Mouse (Mus musculus) c-Kit-positive CD71-positive TER-119-positive erythroid progenitor cells, embryonic 14.5 days (primary cell): ENCODE results near the gene Frmd8.
A peak's percentile ranks its signal among the peaks of the same experiment; 100 is the strongest.
"Not testable (repeated sequence)": the region's sequence is repeated elsewhere in the genome, so short reads cannot be mapped to it uniquely, and the experiment has no call there.

Source experiments
- DNase-seq: peaks from one replicate; pipeline ENCODE4 v3.0.0-alpha.2; 2013; ENCODE audit warnings: low spot score

The Frmd8 gene

DNA sequence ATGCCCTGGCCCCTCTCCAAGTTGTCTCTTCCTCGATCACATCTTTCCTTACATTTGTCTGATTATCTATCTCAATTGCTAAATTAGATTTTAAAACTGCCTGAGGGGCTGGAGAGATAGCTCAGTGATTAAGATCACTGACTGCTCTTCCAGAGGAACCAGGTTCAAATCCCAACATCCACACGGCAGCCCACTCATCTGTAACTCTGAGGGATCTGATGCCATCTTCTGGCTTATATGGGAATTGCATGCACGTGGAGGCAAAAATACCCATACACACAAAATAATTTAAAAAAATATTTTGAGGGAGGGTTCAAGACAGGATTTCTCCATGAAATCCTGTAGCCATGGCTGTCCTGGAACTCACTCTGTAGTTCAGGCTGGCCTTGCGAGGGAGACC is 10.8 kb upstream of the Frmd8 start:
- DNase-seq, result peak; percentile 44

DNA sequence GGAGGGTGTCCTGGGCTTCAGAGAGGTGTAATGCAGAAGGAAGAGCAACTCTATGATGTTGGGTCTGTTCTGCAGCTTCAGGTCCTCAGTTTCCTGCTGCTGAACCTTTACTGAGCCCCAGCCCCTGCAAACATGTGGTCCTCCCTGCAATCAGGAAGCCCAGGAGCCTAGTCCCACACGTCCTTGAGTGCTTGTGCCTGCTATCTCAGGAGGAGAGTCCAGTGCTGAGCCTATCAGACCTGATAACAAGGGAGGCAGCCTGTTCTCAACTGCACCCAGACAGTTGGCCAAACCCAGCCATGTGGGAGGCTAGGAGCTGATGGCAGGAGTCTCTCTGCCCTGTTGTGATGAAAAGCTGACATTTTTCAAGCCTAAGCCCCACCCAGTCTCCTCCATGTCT is 8.9 kb upstream of the Frmd8 start:
- DNase-seq, result peak; percentile 46

DNA sequence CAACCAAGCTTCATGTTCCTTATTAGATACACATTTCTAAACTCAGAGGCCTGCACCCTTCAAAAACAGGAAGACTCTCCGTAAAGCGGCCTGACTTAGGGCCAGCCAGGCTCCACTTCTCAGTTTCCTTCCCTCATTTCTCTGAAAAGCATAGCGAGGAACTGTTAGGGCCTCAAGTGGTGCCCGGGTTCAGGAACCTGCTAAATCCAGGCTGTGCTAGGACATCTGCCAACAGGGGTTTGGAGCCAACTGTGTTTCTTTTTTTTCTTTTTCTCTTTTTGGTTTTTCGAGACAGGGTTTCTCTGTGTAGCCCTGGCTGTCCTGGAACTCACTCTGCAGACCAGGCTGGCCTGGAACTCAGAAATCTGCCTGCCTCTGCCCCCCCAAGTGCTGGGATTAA is 7.0 kb upstream of the Frmd8 start:
- not testable (repeated sequence) for DNase-seq

DNA sequence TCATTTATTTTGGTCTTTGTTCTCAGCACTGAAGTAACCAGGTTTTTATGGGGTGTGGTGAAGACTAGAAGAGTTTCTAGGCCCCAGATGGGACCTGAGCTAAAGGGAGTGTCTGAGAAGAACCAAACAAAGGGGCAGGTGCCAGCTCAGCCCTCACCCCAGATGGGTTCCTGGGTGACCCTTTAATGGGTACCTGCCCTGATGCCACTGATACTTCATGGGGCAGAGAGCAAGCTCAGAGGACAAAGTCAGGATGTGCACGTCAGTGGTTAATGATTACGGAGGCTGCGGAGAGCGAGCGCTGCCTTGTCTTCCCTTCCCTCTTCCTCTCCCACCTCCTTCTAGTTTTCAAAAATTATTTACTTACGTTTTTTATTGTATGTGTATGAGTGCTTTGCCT is 6.1 kb upstream of the Frmd8 start:
- DNase-seq, result no peak

DNA sequence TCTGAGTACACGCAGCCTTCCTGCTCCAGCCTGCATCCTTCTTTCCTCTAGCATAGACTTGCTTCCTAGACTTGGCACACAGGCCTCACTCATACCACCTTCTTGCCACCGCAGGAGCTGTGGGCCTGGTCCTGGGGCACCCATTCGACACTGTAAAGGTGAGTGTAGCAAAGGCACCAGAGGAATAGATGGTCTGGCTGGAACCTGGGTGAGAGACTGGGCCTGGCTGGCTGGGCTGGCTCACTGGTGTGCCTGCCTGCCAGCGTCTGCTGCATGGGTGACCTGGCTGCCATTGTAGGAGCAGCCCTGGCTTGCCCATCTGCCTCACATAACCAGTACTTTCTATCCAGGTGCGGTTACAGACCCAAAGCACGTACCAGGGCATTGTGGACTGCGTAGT is 4.7 kb upstream of the Frmd8 start:
- no peak for DNase-seq

DNA sequence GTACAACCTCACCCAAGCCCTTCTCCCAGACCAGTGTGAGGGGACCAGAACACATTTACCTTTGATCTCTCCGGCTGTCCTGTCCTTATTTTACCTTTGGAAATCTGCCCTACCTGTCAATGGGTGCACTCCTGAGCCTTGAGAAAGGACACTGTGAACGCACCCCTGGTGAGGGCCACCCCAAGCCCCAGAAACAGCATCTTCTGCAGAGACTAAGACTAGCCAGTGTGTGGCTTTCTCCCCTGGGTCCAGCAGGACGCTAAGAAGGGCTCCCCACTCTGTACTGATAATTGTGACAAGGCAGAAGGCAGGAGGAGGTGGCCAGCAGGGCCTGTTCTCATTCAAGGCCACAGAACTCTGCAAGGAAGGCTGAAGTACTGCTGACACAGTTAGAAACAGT is 3.8 kb upstream of the Frmd8 start:
- no peak for DNase-seq

DNA sequence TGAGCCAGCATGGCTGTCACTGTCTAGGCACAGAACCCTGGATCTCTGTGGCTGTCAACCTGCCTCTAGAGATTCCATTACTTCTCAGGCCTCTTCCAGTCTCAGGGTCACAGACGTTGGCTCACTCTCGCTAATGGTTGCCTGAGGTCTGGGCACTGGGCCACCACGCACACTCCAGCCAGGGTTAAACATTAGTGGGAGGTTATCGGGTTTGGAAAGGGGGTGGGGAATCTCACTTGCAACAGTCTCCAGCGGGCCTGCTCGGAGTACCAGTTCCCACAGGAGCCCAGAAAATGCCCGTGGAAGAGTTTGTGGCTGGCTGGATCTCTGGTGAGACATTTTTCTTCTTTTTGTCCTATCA is 3.3 kb upstream of the Frmd8 start:
- DNase-seq, result no peak

DNA sequence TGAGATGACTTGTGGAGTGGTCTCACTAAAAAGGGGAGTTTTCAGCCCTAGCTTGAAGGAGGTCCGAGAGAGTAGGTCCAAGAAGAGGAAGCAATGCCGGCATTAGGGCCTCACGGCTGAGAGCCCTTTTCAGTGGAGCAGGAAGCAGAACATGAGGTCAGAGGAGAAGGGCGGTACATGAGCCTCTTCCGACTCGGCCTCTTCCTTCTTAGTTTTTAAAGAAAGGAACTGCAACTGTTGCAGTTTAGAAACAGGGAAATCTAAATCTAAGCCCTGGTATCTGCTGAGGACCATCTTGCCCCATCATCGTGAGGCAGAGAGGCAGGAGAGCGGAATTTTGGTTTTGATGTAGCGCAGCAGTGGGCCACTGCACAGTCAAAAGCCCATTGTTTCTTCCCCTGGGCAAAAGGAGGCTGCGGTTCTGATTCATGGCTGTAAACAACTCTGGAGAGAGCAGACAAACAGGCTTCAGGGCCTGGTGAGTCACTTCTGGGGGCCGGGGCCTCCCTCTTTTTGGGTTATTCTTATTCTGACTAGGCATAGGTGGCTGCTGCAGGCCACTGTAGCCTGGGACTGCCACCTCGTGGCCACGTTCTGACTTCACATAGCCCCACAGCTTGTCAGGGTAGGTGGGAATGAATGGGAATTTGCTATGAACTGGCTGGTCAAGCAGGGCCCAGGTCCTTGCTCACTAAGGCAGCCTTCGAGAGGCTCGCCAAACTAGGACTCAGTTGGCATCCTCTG is 2.7 kb upstream of the Frmd8 start, which contains the start of gene Slc25a45:
Gene Slc25a45 (plus strand): TSS at position 191 of the 744 bp plus-strand sequence.
- DNase-seq, result peak; percentile 52

DNA sequence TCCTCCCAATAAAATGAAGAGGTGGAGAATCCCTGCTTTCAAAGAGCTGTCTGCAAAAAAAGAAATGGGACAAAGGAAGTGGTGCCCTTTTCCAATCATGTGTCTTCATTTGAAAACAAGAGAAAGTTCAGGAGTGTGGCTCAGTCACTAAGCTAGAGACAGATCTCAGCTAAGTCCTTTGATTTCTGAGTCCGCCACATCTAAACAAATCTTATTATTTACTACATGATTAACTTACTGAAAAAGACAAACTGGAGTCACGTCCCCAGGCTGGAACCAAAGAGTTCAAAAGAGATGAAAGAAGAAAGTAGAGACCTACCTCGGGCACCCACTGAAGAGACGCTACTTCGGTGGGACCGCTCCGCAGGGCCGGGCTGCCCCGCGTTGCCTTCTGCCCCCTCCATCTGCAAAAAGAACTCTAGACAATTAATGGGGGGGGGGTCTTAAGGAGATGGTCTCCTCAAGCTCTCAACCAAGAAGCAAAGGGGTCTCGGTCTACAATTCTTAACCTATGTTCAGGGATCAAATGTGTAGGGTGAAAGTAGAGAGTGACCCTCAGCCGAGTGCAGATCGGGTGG is 594 bp downstream of the Frmd8 start:
- no peak for DNase-seq

DNA sequence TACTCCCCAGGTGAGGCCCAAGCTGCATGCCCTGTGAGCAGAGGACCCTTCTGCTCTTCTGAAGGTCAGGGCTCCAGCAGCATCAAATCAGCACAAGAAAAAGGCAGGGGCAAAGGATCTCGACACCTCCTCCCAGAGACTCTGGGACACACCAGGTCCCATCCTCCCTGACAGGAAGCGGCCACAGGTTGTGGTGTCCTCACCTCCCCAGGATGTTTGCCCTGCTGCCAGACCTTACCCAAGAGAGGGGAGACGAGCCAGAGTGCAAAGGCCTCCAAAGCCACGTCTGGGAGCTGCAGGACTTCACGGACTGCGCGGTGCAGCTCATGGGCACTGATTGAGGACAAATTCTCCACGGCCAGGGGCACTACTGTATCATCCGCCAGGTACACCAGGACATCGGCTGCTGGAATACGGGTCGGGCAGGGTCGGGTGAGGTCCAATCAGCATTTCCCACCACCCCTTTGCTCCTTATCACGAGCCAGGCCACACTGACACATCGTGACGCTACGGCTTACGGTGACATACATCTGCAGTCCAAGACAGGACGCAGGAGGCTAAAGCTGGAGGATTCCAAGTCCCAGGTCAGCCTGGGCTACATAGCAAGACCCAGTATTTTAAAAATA is 2.0 kb downstream of the Frmd8 start:
- DNase-seq, result no peak

DNA sequence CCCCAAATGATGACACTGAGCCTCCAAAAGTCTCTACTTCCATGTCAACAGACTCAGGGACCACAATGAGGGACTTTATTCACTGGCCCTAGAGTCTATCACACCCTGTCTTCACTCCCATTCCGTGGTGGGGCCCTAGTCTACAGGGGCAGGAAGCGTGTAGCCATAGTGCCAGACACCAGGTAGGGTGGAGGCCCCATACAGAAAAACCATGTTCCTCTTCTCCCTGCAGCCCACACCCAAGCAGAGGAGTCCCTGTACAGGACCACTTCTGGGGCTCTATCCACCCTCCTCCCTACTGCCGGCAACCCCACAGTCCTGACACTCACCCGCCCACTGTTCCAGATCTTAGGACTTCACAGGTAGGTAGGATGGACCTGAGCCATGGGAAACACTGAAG is 2.5 kb downstream of the Frmd8 start:
- DNase-seq, result no peak

DNA sequence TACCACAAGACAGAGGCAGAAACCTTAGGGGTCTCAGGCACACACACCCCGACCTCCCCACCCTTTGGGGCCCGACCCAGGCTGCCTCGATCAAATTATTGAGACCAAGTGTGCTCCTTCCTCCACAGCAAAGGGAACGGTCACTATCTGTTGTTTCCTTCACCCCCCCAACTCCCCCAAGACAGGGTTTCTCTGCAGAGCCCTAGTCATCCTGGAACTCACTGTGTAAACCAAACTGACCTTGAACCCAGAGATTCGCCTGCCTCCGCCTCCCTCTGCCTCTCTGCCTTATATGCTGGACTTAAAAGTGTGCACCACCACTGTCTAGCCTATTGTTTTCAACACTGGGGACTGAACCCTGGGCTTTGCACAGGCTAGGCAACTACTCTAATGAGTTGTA is 3.4 kb downstream of the Frmd8 start:
- DNase-seq, result no peak

DNA sequence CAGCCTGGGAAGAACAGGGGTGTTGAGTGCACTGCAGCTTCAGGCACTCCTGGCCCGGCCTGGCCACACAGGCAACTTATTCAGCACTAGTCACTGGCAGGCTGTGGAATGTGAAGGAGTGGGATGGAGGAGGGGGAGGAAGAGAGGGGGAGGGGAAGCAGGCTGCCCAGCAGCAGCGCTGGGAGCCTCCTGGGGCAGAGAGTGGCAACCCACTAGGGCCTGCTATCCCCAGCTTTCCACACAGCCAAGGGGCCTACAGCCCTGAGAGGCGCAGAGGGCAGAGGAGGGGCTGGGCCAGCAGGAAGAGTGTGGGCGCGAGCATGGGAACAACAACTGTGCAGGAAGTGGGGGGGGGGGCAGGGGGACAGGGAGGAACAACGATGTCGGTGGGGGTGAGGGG is 3.8 kb downstream of the Frmd8 start:
- no peak for DNase-seq

DNA sequence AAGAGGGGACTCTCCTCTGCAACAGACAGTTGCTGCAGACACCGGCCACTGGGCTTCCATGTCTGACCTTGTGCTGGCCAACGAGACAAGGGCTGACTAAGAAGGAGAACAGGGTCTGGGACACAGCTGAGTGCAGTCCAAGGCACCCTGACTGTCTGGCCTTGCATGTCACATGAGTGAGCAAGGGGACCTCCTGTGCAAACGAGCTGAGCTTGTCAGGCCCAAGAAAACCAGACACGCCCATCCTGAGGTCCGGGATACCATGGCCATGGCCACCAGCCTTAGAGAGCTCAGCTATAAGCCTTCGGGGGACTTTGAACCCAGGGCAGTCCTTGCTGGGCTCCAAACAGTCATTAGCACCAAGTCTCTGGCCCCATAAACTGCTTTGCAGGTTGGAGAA is 7.0 kb downstream of the Frmd8 start:
- no peak for DNase-seq

DNA sequence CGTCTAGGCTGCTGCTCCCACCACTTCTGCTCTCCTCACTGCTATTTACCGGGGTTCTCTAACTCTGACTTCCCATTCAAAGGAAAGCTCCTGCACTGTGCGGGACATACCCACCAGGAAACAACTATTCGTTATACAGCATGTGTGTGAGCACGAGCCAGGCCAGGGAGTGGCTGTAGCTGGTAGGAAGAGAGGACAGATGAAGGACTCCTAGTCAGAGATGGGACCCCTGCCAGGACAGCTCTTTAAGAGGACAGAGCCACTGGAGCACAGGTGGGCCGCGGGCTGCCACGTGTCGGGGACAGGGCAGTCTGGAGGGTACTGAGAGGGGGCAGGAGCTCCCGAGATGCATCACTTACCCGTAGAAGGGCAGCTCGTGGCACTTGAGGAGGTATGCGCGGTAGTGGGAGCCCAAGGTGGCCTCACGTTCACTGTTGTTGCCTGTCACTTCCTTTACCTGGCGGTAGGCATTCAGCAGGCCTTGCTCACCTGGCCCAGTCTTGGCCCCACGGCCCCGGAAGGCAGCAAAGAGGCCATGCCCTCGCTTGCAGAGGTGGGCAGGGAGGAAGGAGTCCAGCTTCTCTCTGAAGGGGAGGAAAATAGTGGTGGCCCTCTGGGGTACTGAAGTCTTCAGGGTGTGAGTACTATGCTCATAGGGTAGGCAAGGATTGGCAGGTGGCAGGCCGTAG is 10.2 kb downstream of the Frmd8 start:
- DNase-seq, result no peak

DNA sequence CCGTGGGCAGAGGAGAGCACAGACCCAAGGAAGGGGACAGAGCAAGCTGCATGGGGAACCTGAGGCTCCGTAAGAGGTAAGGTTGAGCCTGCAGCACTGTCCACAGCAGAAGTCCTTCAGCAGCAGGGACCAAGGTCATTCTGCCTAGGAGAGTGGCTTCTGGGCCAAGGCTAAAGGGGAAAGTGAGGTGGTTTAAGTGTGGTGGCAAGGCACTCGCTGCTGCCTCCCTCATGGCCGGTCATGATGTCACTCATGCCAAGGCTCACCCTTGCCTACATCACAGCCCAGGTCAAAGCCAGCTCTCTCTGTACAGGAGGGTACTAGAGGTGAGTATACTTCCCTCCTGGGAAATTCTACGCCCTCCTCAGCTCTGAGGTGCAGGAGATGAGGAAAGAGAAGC is 11.3 kb downstream of the Frmd8 start:
- no peak for DNase-seq

DNA sequence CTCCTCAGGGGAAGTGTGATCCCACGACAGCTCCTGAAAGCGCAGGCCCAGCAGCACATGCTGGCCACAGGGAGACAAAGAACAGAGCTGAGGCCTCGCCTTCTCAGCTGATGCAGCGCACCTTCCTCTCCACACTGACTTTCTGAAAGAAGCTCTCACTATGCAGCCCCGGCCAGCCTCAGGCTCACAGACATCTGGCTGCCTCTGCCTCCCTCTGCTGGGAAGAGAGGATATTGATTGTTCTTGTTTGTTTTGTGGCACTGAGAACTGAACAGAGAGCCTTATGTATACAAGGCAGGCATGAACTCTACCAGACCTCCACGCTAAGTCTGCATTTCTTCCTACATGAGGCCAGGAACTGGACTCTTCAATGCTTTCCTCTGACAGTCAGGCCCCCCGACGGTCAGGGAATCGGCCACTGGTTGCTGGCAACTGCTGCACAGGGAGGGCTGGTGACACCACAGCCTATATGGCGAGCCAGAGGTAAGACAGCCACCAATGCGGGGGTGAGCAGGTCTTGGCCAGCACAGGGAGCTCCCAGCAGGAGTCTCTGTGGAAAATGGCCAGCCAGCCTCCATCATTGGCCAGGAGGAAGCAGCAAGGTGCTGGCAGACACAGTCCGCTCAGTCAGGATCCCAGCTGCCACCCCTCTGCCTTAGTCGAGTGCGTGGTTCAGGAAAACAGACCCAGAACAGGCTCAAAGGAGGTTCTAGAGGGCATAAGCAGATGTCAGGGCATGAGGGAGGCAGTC is 12.6 kb downstream of the Frmd8 start:
- DNase-seq, result no peak

DNA sequence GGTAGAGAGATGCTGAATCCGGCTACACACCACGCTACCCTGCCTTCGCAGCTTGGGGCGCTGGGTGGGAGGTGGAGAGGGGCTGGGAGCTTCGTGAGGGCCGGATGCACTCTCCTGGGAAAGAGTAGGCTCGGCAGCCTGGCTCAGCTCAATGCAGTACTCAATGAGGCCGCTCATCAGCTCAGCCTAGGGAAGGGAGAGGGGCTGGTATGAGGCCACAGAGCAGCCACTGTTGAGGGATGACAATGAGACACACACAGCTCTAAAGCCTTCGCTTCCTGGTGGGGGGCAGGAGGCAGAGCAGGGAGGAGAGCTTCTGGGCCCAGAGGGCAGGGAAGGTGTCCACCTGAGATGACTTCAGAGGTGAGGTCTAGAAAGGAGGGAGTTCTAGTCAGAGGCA is 18.5 kb downstream of the Frmd8 start:
- no peak for DNase-seq

DNA sequence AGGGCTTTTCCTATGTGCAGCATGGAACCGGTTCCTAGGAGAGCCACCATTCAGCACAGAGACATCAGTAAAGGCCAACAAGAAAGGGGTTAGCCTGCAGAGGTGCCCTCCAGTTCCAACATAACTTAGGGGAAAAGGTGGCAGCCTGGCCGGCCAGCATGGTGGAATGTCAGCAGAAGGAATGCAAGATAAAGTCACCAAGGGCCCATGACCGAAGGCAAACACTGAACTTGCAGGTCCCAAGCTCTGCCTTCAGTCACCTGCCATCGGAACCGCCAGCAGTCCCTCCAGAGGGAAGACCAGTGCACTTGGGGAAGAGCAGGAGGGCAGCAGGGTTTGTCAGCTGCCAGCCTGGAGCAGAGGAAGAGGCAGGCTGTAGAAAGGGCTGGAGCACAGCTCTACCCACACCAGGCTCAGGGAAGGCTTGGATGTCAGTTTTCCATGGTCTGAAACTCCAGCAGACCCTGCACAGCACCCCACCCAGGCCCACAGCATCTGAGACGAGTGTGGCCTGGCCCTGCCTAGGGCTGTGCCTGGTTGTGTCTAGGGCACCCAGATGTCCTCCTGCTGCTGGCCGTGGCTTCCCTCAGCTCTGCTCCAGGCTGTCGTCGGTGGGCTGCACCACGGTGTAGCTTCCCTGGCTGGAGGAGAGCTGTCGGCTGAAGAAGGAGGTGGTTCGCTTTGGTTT is 22.9 kb downstream of the Frmd8 start:
- DNase-seq, result no peak

DNA sequence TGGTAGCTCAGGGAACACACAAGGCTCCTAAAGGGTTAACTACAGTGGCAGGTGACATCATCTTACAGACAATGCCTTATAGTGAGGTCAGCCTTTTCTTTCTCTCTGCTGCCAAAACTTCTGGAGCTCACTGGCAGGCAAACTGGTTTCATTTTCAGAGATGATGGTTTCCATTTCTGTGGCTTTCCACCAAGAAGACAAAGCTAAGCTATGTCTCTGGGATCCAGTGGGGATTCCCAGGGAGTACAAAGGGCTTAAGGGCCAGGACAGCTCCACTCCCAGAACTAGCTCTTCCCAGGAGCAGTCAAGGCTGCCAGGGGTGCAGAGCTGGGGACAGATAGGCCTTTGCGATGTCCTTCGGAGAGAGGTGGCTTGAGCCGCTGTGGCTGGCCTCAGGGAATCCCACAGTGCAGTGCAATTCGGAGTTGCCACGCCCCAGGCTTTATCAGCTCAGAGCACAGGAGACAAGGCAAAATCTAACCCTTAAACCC is 23.5 kb downstream of the Frmd8 start:
- peak; percentile 52 for DNase-seq

DNA sequence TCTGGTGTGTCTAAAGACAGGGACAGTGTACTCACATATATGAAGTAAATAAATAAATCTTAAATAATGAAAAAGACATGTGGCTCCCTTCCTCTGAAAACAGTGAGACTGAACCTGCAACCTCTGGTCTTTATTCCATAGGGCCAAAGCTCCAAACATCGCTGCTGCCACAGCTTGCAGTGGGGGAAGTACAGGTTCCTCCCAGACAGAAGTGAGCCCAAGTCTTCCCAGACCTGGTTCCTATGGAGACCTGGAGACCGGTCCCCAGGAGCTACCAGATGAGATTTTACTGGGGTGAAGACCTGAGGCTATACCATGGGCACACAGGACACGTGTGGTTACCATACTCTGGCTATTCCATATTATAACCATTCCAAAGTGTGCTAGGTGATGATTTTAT is 24.2 kb downstream of the Frmd8 start:
- DNase-seq, result no peak
